Mouse (Mus musculus) c-Kit-negative CD71-positive TER-119-positive erythroid progenitor cells, embryonic 14.5 days (primary cell): ENCODE data around the gene Nono.

Experiments
- DNase-seq: peaks from one replicate; pipeline ENCODE4 v3.0.0-alpha.2; 2013; ENCODE audit warnings: low read depth, low spot score

The Nono gene

GRCm38 (mm10) chrX:101429142-101429949 lies at the start of gene Nono:
Nono (plus strand) TSS chrX:101429318.
- DNase-seq, result peak; percentile 89

DNA sequence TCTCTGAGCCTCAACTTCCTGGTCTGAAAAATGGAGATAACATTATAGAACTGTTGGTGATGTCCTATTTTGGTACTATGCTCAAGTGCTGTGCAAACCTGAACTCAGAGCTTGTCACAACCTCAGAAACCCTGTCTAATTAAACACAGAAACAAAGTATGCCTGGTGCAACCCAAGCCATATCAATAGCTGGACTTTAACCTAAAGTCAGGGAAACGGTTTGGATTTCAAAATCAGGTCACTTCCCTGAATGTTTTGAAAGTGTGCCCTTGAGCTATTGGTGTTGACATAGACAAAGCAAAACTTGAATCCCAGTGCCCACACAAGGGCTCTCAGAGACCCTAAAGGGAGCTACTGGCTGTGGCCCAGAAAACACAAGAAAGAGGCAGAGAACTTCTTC lies 49.4 kb upstream of the Nono start:
- no peak for DNase-seq

- DNase-seq, result no peak
Measured at GRCm38 (mm10) chrX:101383455-101383854, 45.7 kb upstream of the Nono start.

- DNase-seq, result no peak
Measured at GRCm38 (mm10) chrX:101384439-101385137, 44.5 kb upstream of the Nono start.

- no peak for DNase-seq
Measured at GRCm38 (mm10) chrX:101386222-101386621, 42.9 kb upstream of the Nono start.

DNA sequence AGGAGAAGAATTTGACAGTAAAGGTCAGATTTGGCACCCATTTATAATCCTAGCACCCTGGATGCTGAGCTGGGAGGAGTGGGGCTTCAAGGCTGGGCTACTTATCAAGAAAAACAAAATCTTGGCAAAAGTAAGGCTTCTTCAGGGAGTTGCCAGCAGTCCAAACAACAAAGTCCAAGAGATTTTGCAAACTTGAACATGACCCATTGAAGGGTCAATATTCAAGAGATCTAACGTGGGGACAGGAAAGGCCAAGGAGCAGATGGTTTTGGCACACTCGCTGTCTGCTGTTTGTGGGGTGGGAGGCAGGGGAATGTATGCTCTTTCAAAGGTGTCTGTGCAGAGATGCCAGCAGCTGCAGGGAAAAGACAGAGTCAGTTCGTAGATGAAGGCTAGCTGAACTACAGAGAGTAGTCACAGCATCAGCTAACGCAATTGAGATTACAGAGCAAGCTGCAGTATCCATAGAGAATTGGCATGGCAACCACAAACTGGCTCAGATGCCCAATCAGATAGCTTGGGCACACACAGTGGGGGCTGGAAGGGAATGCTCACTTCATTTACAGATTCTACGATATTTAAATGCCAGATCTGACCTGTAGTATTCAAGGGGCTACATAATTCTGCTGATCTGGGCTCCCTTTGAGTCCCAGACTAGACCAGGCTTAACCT lies 40.1 kb upstream of the Nono start:
- DNase-seq, result no peak

- no peak for DNase-seq
Measured at GRCm38 (mm10) chrX:101394341-101394740, 34.8 kb upstream of the Nono start.

DNA sequence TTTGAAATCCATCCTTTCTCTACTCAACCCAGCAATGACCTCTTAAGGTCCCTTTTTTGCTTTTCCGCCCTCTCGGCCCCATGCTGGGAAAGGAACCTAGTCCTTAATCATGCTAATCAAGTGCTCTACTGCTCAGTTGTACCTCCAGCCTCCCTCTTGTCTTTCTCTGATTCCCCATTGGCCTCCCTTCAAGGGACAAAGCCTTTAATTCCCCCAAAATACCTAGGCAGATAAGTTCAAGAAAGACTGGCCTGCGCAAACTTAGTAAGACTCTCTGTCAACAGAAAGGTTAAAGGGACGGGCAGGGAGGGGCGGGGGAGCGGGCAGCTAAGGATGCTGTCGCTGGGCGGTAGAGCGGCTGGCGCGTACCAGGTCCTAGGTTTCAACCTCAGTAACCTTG lies 32.7 kb upstream of the Nono start:
- no peak for DNase-seq

DNA sequence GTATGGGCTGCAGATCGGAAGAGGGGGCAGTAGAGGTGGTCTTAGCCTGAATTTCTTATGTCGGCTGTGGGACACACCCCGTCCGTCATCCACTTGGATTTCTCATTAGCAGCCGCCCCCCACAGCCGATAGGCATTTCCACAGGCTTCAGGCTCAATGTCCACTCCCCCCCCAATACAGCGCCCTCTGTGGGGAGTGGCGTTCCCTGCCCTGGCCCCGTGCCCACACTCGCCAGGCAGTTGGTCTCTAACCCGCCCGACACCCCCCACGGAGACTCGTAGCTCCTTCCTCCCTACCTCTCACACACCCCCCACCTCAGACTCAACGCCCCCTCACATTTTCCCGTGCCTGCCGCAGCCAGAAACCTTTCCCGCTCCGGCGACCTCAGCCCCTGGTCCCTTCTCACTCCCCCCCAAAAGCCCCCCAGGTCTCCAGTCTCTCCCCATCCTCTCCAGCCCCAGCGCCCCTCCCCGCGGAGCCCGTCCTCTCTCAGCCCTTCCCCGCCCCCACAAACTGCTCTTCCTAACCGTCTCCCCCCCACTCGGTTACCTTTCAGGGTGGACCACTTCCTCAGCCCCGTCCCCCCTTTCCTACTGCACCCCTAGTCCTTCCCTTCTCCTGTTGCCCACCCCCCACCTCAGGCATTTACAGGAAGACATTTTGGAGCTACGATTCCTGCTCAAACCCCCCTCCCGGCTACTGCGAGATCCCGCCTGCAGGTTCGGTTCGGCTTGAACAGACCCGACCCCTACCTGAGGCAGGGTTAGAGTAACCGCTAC lies 10.0 kb upstream of the Nono start:
- DNase-seq, result no peak

DNA sequence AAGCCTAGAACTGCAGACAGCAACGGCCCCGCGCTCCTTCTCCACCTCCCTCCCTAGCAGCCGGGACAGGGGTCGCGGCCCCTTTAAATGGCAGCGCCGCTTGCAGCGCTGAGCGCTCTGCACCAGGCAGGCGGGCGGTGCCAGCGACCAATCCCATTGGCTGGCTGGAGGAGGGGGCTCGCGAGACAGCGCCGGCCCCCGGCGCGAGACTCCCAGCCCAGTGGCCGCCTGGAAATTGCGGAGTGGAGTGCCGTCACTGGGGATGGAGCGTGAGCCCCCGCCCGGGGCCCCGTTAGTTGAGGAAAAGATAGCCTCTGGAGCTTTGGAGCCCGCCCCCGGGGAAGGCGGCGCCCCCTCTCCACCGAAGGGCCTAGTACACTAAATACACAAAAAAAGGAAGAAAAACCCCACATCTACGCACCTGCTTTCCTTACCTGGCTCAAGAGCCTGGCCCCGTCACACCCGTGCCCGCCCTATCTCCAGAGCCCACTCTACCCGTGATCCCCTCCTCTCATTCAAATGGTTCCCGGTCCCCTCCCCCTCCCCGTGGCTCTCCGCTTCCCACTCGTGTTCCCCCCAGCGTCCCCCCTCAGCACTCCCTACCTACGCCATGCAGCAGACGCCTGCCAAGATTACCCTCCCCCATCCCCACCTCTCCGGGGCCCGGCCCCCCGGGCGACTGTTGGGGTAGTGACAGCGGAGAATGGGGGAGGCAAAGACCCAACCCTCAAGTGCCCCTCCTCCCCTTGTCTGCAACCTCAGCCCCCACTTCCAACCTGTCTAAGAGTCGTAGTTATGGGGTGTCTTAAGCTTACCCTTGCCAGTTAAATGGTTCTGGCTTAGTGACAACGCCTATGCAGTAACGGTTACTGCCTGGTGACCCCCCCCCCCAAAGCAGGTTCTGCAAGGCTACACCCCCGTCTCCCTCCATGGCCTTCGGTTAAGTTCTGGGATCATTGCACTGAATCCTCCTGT lies 9.1 kb upstream of the Nono start:
- DNase-seq, result no peak

- DNase-seq, result no peak
Measured at GRCm38 (mm10) chrX:101420700-101421095, 8.4 kb upstream of the Nono start, which contains the start of gene Zmym3. Zmym3 (minus strand) TSS chrX:101420849.

DNA sequence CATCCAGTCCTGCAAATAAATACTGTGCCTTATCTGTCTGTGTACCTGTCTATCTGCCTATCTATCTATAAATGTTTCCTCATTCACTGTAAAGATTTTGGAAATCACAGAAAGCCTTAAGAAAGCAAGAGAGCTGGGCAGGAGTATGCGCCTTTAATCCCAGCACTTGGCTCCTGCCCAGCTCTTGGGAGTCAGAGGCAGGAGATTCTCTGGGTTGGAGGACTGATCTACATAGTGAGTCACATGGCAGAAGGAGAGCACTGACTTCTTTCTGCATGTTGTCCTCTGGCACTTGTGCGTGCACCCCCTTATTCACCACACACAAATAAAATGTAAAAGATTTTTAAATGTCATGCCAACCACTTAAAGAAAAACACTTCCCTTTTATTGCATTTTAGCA lies 5.7 kb upstream of the Nono start:
- DNase-seq, result no peak

GRCm38 (mm10) chrX:101427774-101428173 lies 1.3 kb upstream of the Nono start:
- peak; percentile 34 for DNase-seq

DNA sequence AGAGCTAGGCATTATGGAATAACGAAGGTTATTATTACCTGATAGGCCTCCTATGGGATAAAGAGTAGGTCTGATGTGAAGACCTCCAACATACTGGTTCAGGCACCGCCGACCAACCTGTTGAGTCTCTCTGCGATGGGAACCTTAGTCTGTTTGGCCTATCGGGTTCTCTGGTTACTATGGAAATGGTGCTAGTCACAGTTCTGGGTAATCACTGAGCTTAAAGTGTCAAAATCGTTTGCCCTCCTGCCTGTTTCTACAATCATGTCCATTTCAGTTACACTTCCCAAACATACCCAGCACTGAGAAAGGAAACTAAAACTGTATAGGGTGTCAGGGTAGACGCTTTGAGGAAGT lies 355 bp upstream of the Nono start:
- DNase-seq, result peak; percentile 31

DNA sequence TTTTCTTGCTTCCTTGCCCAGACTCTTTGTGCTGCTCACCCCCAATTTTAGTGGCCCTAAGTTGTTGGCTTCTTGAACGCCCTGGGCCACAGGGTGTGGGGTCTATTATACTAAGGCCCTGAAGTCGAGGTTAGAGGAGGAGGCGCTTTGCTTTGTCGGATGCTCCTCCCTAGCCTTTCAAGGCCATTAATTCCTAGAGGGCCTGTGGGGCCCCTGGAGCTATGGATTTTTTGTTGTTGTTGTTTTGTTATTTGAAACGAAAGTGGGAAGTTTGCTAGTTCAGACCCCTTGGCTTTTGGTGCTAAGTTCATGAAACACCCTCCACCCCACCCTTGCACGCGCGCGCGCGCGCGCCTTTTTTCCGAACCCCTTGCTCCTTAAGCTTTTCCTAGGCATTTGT lies 858 bp downstream of the Nono start:
- DNase-seq, result no peak

GRCm38 (mm10) chrX:101448886-101449475 lies 19.9 kb downstream of the Nono start, which contains the start of gene Itgb1bp2:
Itgb1bp2 (plus strand) TSS chrX:101449088.
- no peak for DNase-seq

DNA sequence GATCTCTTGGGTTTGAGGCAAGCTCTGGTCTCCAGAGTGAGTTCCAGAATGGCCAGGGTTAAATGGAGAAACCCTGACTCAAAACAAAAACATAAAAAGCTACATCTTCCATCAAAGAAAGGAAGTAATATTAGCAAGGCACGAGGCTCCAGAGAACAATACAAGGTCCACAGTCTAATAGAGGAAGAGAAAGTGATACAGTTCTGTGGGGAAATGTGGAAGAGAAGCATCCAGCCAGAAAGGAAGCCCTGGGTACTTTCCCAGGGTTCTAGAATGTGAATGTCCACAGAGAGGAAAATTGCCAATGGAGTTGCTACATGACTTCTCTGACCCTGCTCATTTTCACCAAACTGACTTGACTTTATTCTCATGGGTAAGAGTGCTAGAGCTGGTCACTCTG lies 22.0 kb downstream of the Nono start:
- DNase-seq, result no peak

- DNase-seq, result no peak
Measured at GRCm38 (mm10) chrX:101451591-101451990, 22.5 kb downstream of the Nono start.

DNA sequence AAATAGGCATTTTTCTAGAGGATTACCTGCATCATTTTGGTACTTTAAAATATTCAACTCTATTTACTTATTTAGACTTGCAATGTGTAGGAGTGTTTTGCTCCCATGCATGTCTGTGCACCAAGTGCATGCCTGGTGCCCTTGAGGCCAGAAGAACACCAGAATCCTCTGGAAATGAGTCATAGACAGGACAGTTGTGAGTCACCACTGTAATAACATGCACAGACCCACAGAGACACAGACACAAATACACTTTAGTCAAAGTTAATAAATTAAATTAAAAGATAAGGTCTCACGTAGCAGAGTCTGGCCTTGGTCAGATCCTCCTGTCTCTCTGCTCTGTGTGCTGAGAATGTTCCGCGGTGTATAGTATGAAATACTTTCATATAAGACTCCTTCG lies 43.1 kb downstream of the Nono start:
- DNase-seq, result no peak
